Mouse (Mus musculus) intestine, embryonic 16.5 days (tissue): ENCODE measurements around the gene Mtf2. TPM values are rescaled to one million over a fixed set of nuclear protein-coding genes. Genes with fewer than 3 reads are reported as not detected.
"Not testable (repeated sequence)": the region's sequence is repeated elsewhere in the genome, so short reads cannot be mapped to it uniquely, and the experiment has no call there.

Experiments
- ATAC-seq: fragments of 200-750 bp; cut with Nextera tagmentation; 2 replicates; pipeline ENCODE4 v1.8.0; 2017; ENCODE audit warnings: moderate TSS enrichment, moderate library complexity
- H3K27ac ChIP-seq: fragments of 300-500 bp; sonication (generic); 2 replicates; pipeline ENCODE4 v1.5.1; 2014; ENCODE audit warnings: mild to moderate bottlenecking, low read length
- H3K27me3 ChIP-seq: fragments of 300-500 bp; sonication (generic); replicated peaks from 2 replicates; pipeline ENCODE4 v1.6.1; 2014; ENCODE audit warnings: low read length, control low read depth, mixed read lengths; ENCODE audit not compliant: control insufficient read depth, insufficient read depth
- H3K36me3 ChIP-seq: fragments of 300-500 bp; sonication (generic); 2 replicates; pipeline ENCODE4 v1.6.1; 2014; ENCODE audit warnings: low read length, control low read depth; ENCODE audit not compliant: control insufficient read depth, insufficient read depth
- H3K4me1 ChIP-seq: fragments of 300-500 bp; sonication (generic); 2 replicates; pipeline ENCODE4 v1.6.1; 2014; ENCODE audit warnings: low read length, control low read depth, mixed read lengths; ENCODE audit not compliant: control insufficient read depth, insufficient read depth
- H3K4me2 ChIP-seq: fragments of 300-500 bp; sonication (generic); 2 replicates; pipeline ENCODE4 v1.6.1; 2014; ENCODE audit warnings: low read depth, low read length, control low read depth
- H3K4me3 ChIP-seq: fragments of 300-500 bp; sonication (generic); 2 replicates; pipeline ENCODE4 v1.5.1; 2014; ENCODE audit warnings: mild to moderate bottlenecking, low read length
- H3K9ac ChIP-seq: fragments of 300-500 bp; sonication (generic); 2 replicates; pipeline ENCODE4 v1.6.1; 2014; ENCODE audit warnings: low read depth, low read length
- H3K9me3 ChIP-seq: fragments of 300-500 bp; sonication (generic); 2 replicates; pipeline ENCODE4 v1.6.1; 2016; ENCODE audit warnings: low read length, control low read depth; ENCODE audit not compliant: control insufficient read depth
- WGBS: fragments of 180-500 bp; shearing (Covaris S2); extraction: QIAGEN DNeasy Blood & Tissue Kit; methylation state at CpG from one replicate; pipeline ENCODE4 v1.1.7; 2014; 5-methylcytosine and 5-hydroxymethylcytosine counted together
- polyA plus RNA-seq: library from polyadenylated mRNA; unstranded; fragments of >200 nt; fragmentation: Nextera tagmentation; extraction: Ambion mirVana; gene quantifications from 2 replicates; pipeline ENCODE4 v1.2.1, GENCODE M21; 2015

Gene Mtf2
- 69.1 and 74.9 TPM in 2 replicates for polyA plus RNA-seq

- Histone ChIP-seq H3K36me3 (peaks cover 3% of the 10 kb centered on the region), H3K27ac (peak within 1 kb of the TSS; percentile 88), H3K4me3 (peak within 1 kb of the TSS; percentile 100), H3K4me2 (peak within 1 kb of the TSS; percentile 81), H3K4me1 (no peaks in the 10 kb centered on the region; the same call in 1 of the 2 replicates), H3K9me3 (no peaks in the 10 kb centered on the region), H3K27me3 (no peaks in the 10 kb centered on the region), H3K9ac (peak within 1 kb of the TSS; percentile 99)
- ATAC-seq = peak; percentile 97
- WGBS = under 1% methylated on average over 59 of the region's 59 CpGs
Observed at GRCm38 (mm10) chr5:108065465-108066411, at the start of gene Mtf2. Mtf2 (plus strand) TSS chr5:108065674.

- WGBS = 77% methylated on average over 2 of the region's 2 CpGs
- H3K4me3 ChIP-seq = no peak overlapping the region
Observed at GRCm38 (mm10) chr5:108017232-108017631, 48.2 kb upstream of the Mtf2 start.

GRCm38 (mm10) chr5:108019367-108019766, 46.1 kb upstream of the Mtf2 start:
- no peak for ATAC-seq
- 28% methylated on average over 2 of the region's 2 CpGs for WGBS
- Histone ChIP-seq H3K36me3 (no peaks in the 10 kb centered on the region), H3K27me3 (no peaks in the 10 kb centered on the region), H3K9ac (no peak overlapping the region), H3K4me2 (no peak overlapping the region), H3K27ac (no peak overlapping the region), H3K4me3 (no peak overlapping the region), H3K9me3 (no peaks in the 10 kb centered on the region), H3K4me1 (no peaks in the 10 kb centered on the region)

More at GRCm38 (mm10) chr5:108017232-108017631, 48.2 kb upstream of the Mtf2 start:
- no peak overlapping the region for H3K4me2 ChIP-seq
- H3K27ac ChIP-seq = no peak overlapping the region
- no peaks in the 10 kb centered on the region for H3K36me3 ChIP-seq
- H3K9me3 ChIP-seq = no peaks in the 10 kb centered on the region
- no peak for ATAC-seq
- no peaks in the 10 kb centered on the region for H3K27me3 ChIP-seq
- no peak overlapping the region for H3K9ac ChIP-seq
- no peaks in the 10 kb centered on the region for H3K4me1 ChIP-seq

- Histone ChIP-seq H3K36me3 (no peaks in the 10 kb centered on the region), H3K9ac (no peak overlapping the region), H3K9me3 (no peaks in the 10 kb centered on the region), H3K4me2 (no peak overlapping the region), H3K27me3 (no peaks in the 10 kb centered on the region), H3K4me1 (no peaks in the 10 kb centered on the region), H3K4me3 (no peak overlapping the region), H3K27ac (no peak overlapping the region)
- no peak for ATAC-seq
- 57% methylated on average over 3 of the region's 3 CpGs for WGBS
Observed at GRCm38 (mm10) chr5:108021346-108021745, 44.1 kb upstream of the Mtf2 start.

- no peak for ATAC-seq
- no peak overlapping the region for H3K27ac ChIP-seq
- H3K9me3 ChIP-seq = no peaks in the 10 kb centered on the region
- no peaks in the 10 kb centered on the region for H3K36me3 ChIP-seq
- no peaks in the 10 kb centered on the region for H3K4me1 ChIP-seq
- H3K9ac ChIP-seq = no peak overlapping the region
- no peaks in the 10 kb centered on the region for H3K27me3 ChIP-seq
- 92% methylated on average over 4 of the region's 4 CpGs for WGBS
- no peak overlapping the region for H3K4me3 ChIP-seq
- H3K4me2 ChIP-seq = no peak overlapping the region
Observed at GRCm38 (mm10) chr5:108028230-108028629, 37.2 kb upstream of the Mtf2 start.

- not testable (repeated sequence) for H3K27me3 ChIP-seq, H3K4me1 ChIP-seq, ATAC-seq, H3K9ac ChIP-seq, H3K4me3 ChIP-seq, H3K9me3 ChIP-seq, H3K36me3 ChIP-seq, H3K27ac ChIP-seq, H3K4me2 ChIP-seq
- 91% methylated on average over 7 of the region's 7 CpGs for WGBS
Observed at GRCm38 (mm10) chr5:108028797-108029536, 36.5 kb upstream of the Mtf2 start.

GRCm38 (mm10) chr5:108029968-108030367, 35.5 kb upstream of the Mtf2 start:
- no peaks in the 10 kb centered on the region for H3K9me3 ChIP-seq
- WGBS = 70% methylated on average over 2 of the region's 2 CpGs
- H3K9ac ChIP-seq = no peak overlapping the region
- no peak overlapping the region for H3K4me2 ChIP-seq
- H3K4me3 ChIP-seq = no peak overlapping the region
- H3K36me3 ChIP-seq = no peaks in the 10 kb centered on the region
- ATAC-seq = no peak
- no peaks in the 10 kb centered on the region for H3K27me3 ChIP-seq
- H3K4me1 ChIP-seq = no peaks in the 10 kb centered on the region
- H3K27ac ChIP-seq = no peak overlapping the region

GRCm38 (mm10) chr5:108031267-108031666, 34.2 kb upstream of the Mtf2 start:
- Histone ChIP-seq H3K4me3 (no peak overlapping the region), H3K9me3 (no peaks in the 10 kb centered on the region), H3K36me3 (no peaks in the 10 kb centered on the region), H3K9ac (no peak overlapping the region), H3K27me3 (no peaks in the 10 kb centered on the region), H3K4me1 (no peaks in the 10 kb centered on the region), H3K27ac (no peak overlapping the region), H3K4me2 (no peak overlapping the region)
- 84% methylated on average over 4 of the region's 4 CpGs for WGBS
- ATAC-seq = no peak

- Histone ChIP-seq H3K4me2 (no peak overlapping the region), H3K27ac (no peak overlapping the region), H3K9ac (no peak overlapping the region), H3K9me3 (no peaks in the 10 kb centered on the region), H3K4me3 (no peak overlapping the region), H3K27me3 (no peaks in the 10 kb centered on the region), H3K36me3 (no peaks in the 10 kb centered on the region), H3K4me1 (no peaks in the 10 kb centered on the region)
- ATAC-seq = no peak
- WGBS = 33% methylated on average over 4 of the region's 4 CpGs
Observed at GRCm38 (mm10) chr5:108034194-108034593, 31.3 kb upstream of the Mtf2 start.
